Mouse (Mus musculus): Measurements from ENCODE around the gene Gpx6. TPM values are rescaled to one million over a fixed set of nuclear protein-coding genes. Genes with fewer than 3 reads are reported as not detected.

The Gpx6 gene
- not detected in 2 replicates for total RNA-seq (2014; fragmentation: Nextera tagmentation)
- total RNA-seq (2017) = 0.11 and 0.29 TPM in 2 replicates
- polyA plus RNA-seq (2012) = not detected in 2 replicates

DNA sequence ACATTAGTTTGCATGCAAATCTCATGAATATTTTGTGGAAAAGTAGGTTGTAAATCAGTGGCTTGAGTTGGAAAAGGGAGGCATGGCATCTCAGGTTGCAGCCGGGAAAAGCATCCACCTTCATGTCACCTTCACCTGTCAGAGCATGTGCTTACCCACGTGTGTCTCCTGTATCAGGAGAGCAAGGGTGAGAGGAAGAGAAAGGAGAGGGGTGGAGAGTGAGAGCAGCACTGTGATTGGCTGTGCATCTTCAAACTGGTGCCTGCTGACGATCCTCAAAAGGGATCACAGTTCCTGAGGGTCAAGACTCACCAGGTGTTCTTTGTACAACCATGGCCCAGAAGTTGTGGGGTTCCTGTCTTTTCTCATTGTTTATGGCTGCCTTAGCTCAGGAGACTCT lies at the start of gene Gpx6:
Gene Gpx6 (plus strand): TSS at position 200 of the 400 bp plus-strand sequence.
- no peak for ATAC-seq (ENCODE audit: extremely low read depth, insufficient number of reproducible peaks, low FRiP score, poor library complexity, severe bottlenecking)
- Histone ChIP-seq H3K4me1 (ENCODE audit: insufficient read depth, low read depth, low read length) (peaks cover 10% of the 10 kb centered on the region; the same call in 1 of the 2 replicates), H3K36me3 (replicated peaks) (no peaks in the 10 kb centered on the region), H3K27me3 (ENCODE audit: insufficient read depth, low read length) (peaks cover 8% of the 10 kb centered on the region; the same call in 1 of the 2 replicates), H3K9me3 (replicated peaks) (no peaks in the 10 kb centered on the region), H3K4me3 (ENCODE audit: low read depth, low read length) (no peak within 1 kb of the TSS)
- no peak for TF ChIP-seq POLR2AphosphoS5 (IDR thresholded peaks at IDR 0.05; ENCODE audit: insufficient replicate concordance, low read depth, low read length)
- TF ChIP-seq TAL1 (conservative IDR thresholded peaks at IDR 0.05; ENCODE audit: low read depth, low read length) = no peak
- TF ChIP-seq GATA2 (IDR thresholded peaks at IDR 0.05; ENCODE audit: borderline replicate concordance, low read depth, low read length) = no peak
- TF ChIP-seq GATA1 (IDR thresholded peaks at IDR 0.05; ENCODE audit: borderline replicate concordance, low read length) = no peak
- no peak for TF ChIP-seq CTCF (IDR thresholded peaks at IDR 0.05; ENCODE audit: low read depth, low read length)
- DNase-seq (ENCODE audit: low spot score) = no peak

DNA sequence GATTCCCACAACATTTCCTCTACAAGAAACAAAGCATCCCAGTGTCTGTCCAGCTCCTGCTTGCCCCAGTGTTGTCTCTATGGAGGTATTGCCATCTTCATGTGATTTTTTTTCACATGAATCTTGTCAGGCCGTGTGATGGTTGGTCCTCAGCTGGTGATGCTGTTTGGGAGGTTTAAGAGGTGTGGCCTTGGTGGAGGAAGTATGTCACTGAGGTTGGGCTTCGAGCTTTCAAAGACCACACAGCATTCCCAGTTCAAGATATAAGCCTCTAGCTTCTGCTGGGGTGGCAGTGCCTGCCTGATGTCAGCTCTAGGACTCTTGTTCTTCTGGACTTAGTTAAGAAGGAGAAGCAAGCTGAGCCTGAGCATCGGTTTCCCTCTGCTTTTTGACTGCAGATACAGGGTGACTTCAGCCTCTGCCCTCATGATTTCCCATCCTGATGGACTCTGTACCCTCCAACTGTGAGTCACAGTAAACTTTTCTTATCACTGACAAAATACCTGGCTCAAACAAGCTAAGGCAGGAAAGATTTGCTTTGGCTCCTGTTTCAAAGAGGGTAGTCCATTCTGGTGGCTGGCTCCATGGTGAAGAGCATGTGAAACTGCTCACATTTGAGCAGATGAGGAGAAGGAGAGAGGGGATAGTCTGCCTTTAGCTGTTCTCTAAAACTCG lies 49.0 kb upstream of the Gpx6 start:
- H3K36me3 ChIP-seq (replicated peaks) = no peaks in the 10 kb centered on the region
- H3K4me3 ChIP-seq (ENCODE audit: low read depth, low read length) = no peak overlapping the region
- DNase-seq (ENCODE audit: low spot score) = no peak
- TF ChIP-seq GATA1 (IDR thresholded peaks at IDR 0.05; ENCODE audit: borderline replicate concordance, low read length) = no peak
- TF ChIP-seq POLR2AphosphoS5 (IDR thresholded peaks at IDR 0.05; ENCODE audit: insufficient replicate concordance, low read depth, low read length) = no peak
- no peak for TF ChIP-seq GATA2 (IDR thresholded peaks at IDR 0.05; ENCODE audit: borderline replicate concordance, low read depth, low read length)
- TF ChIP-seq CTCF (IDR thresholded peaks at IDR 0.05; ENCODE audit: low read depth, low read length) = no peak
- no peak for TF ChIP-seq TAL1 (conservative IDR thresholded peaks at IDR 0.05; ENCODE audit: low read depth, low read length)
- H3K9me3 ChIP-seq (replicated peaks) = no peaks in the 10 kb centered on the region
- peaks cover 20% of the 10 kb centered on the region; the same call in 1 of the 2 replicates for H3K4me1 ChIP-seq (ENCODE audit: insufficient read depth, low read depth, low read length)
- no peak for ATAC-seq (ENCODE audit: extremely low read depth, insufficient number of reproducible peaks, low FRiP score, poor library complexity, severe bottlenecking)
- H3K27me3 ChIP-seq (ENCODE audit: insufficient read depth, low read length) = peaks cover 26% of the 10 kb centered on the region

DNA sequence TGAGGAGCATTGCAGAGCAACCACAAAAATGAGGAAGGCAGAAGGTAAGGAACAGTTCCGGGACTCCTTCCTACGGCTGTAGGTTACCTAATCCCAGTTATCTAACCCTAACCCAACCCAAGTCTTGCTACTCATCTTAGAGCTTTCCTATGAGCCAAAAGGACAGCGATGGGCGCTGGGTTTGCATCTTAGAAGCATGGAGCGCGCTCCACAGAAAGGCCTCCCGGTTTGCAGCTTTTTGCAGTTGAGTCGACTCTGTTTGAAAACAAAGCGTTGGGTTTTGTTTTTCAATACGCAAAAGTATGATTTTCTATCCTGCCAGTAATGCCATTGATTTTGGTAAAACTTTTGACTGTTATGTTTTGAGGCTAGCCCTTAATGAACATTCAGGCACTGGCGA lies 48.0 kb upstream of the Gpx6 start:
- peaks cover 19% of the 10 kb centered on the region for H3K27me3 ChIP-seq (ENCODE audit: insufficient read depth, low read length)
- no peak overlapping the region; the same call in 1 of the 2 replicates for H3K4me3 ChIP-seq (ENCODE audit: low read depth, low read length)
- H3K9me3 ChIP-seq (replicated peaks) = no peaks in the 10 kb centered on the region
- no peak for DNase-seq (ENCODE audit: low spot score)
- ATAC-seq (ENCODE audit: extremely low read depth, insufficient number of reproducible peaks, low FRiP score, poor library complexity, severe bottlenecking) = no peak
- TF ChIP-seq CTCF (IDR thresholded peaks at IDR 0.05; ENCODE audit: low read depth, low read length) (no peak), GATA2 (IDR thresholded peaks at IDR 0.05; ENCODE audit: borderline replicate concordance, low read depth, low read length) (no peak), TAL1 (conservative IDR thresholded peaks at IDR 0.05; ENCODE audit: low read depth, low read length) (no peak), GATA1 (IDR thresholded peaks at IDR 0.05; ENCODE audit: borderline replicate concordance, low read length) (no peak)
- no peaks in the 10 kb centered on the region for H3K36me3 ChIP-seq (replicated peaks)
- peaks cover 18% of the 10 kb centered on the region; the same call in 1 of the 2 replicates for H3K4me1 ChIP-seq (ENCODE audit: insufficient read depth, low read depth, low read length)

DNA sequence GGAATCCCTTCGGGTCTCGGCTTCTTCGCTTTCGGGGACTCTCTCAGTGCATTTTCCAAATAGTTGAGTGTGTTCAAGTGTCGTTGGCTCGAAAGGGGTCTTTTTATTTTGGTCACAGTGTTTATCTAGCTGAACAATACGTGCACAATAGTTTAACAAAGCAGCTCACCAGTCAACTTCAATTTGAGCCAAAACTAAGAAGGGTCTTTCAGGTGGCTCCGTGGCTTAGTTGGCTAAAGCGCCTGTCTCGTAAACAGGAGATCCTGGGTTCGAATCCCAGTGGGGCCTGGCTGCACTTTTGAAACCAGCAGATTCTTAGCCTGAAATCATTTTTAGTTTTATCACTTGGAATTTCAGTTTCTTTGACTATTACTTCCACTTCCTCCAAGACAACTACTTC lies 47.6 kb upstream of the Gpx6 start:
- no peak overlapping the region; the same call in 1 of the 2 replicates for H3K4me3 ChIP-seq (ENCODE audit: low read depth, low read length)
- H3K27me3 ChIP-seq (ENCODE audit: insufficient read depth, low read length) = peaks cover 16% of the 10 kb centered on the region
- no peak for TF ChIP-seq GATA1 (IDR thresholded peaks at IDR 0.05; ENCODE audit: borderline replicate concordance, low read length)
- no peak for TF ChIP-seq POLR2AphosphoS5 (IDR thresholded peaks at IDR 0.05; ENCODE audit: insufficient replicate concordance, low read depth, low read length)
- no peak for TF ChIP-seq CTCF (IDR thresholded peaks at IDR 0.05; ENCODE audit: low read depth, low read length)
- TF ChIP-seq TAL1 (conservative IDR thresholded peaks at IDR 0.05; ENCODE audit: low read depth, low read length) = no peak
- no peak for TF ChIP-seq GATA2 (IDR thresholded peaks at IDR 0.05; ENCODE audit: borderline replicate concordance, low read depth, low read length)
- no peak for DNase-seq (ENCODE audit: low spot score)
- ATAC-seq (ENCODE audit: extremely low read depth, insufficient number of reproducible peaks, low FRiP score, poor library complexity, severe bottlenecking) = no peak
- H3K36me3 ChIP-seq (replicated peaks) = no peaks in the 10 kb centered on the region
- H3K4me1 ChIP-seq (ENCODE audit: insufficient read depth, low read depth, low read length) = peaks cover 17% of the 10 kb centered on the region; the same call in 1 of the 2 replicates
- no peaks in the 10 kb centered on the region for H3K9me3 ChIP-seq (replicated peaks)

DNA sequence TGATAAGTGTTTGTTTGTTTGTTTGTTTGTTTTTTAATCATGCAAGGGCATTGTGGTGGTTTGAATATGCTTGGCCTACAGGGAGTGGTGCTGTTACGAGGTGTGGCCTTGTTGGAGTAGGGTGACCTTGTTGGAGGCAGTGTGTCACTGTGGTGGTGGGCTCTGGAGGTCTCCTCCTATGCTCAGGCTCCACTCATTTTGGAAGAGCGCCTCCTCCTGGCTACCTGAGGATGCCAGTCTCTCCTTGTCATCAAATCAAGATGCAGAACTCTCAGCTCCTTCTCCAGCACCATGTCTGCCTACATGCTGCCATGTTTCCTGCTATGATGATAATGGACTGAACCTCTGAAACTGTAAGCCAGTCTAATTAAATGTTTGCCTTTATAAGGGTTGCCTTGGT lies 46.2 kb upstream of the Gpx6 start:
- TF ChIP-seq GATA1 (IDR thresholded peaks at IDR 0.05; ENCODE audit: borderline replicate concordance, low read length) (no peak), TAL1 (conservative IDR thresholded peaks at IDR 0.05; ENCODE audit: low read depth, low read length) (no peak), GATA2 (IDR thresholded peaks at IDR 0.05; ENCODE audit: borderline replicate concordance, low read depth, low read length) (no peak), CTCF (IDR thresholded peaks at IDR 0.05; ENCODE audit: low read depth, low read length) (no peak), POLR2AphosphoS5 (IDR thresholded peaks at IDR 0.05; ENCODE audit: insufficient replicate concordance, low read depth, low read length) (no peak)
- no peak overlapping the region for H3K4me3 ChIP-seq (ENCODE audit: low read depth, low read length)
- H3K36me3 ChIP-seq (replicated peaks) = no peaks in the 10 kb centered on the region
- H3K9me3 ChIP-seq (replicated peaks) = no peaks in the 10 kb centered on the region
- H3K4me1 ChIP-seq (ENCODE audit: insufficient read depth, low read depth, low read length) = peaks cover 20% of the 10 kb centered on the region; the same call in 1 of the 2 replicates
- ATAC-seq (ENCODE audit: extremely low read depth, insufficient number of reproducible peaks, low FRiP score, poor library complexity, severe bottlenecking) (no peak), DNase-seq (ENCODE audit: low spot score) (no peak)
- peaks cover 8% of the 10 kb centered on the region; the same call in 1 of the 2 replicates for H3K27me3 ChIP-seq (ENCODE audit: insufficient read depth, low read length)

DNA sequence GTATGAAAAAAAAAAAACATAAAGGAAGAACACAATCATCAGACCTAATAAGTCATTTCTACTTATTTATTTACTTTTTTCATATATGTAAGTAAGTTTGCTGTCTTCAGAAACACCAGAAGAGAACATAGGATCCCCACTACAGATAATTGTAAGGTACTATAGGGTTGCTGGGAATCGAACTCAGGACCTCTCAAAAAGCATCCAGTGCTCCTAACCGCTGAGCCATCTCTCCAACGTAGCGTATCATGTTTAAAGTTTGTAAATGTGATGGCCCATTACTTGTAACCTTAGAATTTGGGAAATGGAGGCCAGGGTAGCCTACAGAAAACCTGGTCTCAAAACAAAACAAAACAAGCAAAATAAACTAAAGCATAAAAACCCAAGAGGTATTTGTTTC lies 44.4 kb upstream of the Gpx6 start:
- Histone ChIP-seq H3K36me3 (replicated peaks) (no peaks in the 10 kb centered on the region), H3K9me3 (replicated peaks) (no peaks in the 10 kb centered on the region), H3K4me3 (ENCODE audit: low read depth, low read length) (no peak overlapping the region), H3K4me1 (ENCODE audit: insufficient read depth, low read depth, low read length) (peaks cover 17% of the 10 kb centered on the region; the same call in 1 of the 2 replicates), H3K27me3 (ENCODE audit: insufficient read depth, low read length) (peaks cover 8% of the 10 kb centered on the region; the same call in 1 of the 2 replicates)
- TF ChIP-seq POLR2AphosphoS5 (IDR thresholded peaks at IDR 0.05; ENCODE audit: insufficient replicate concordance, low read depth, low read length) (no peak), CTCF (IDR thresholded peaks at IDR 0.05; ENCODE audit: low read depth, low read length) (no peak), GATA1 (IDR thresholded peaks at IDR 0.05; ENCODE audit: borderline replicate concordance, low read length) (no peak)
- no peak for ATAC-seq (ENCODE audit: extremely low read depth, insufficient number of reproducible peaks, low FRiP score, poor library complexity, severe bottlenecking)
- DNase-seq (ENCODE audit: low spot score) = no peak
